Mouse (Mus musculus): ENCODE measurements around the gene A930018P22Rik.

DNA sequence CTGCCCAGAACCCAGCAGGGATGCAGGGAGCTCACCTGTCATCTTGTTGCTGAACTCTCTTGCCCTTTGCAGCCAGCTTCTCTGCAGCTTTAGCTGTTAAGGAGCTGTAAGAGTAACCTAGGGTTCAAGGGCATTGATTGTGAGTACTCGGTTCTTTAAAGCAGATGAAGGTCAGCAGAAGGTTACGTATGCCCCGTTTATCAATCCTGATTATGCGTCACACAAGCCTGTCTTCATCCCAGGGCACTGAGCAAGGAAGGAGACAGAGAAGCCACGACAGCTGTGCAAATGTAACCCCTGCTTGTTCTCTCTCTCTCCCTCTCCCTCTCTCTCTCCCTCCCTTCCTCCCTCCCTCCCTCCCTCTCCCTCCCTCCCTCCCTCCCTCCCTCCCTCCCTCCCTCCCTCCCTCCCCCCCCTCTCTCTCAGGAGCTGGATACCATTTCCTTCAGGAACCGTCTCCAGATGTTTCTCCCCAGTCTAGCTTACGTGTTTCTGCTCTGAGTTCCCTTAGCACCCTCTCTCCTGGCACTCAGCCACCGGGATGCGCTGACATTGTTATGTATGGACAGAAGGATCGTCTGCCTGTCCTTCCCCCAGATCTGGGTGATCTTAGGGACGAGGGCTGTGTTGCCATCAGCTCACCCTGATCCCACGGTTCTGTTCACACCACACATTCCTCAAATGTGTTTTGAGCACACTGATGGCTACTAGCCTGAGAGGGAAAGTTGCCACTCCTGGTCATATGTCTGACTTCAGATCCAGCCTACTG is 10.7 kb downstream of the A930018P22Rik start:
- TF ChIP-seq POLR2A (IDR thresholded peaks at IDR 0.05; ENCODE audit: low read depth, low read length) (no peak), CTCF (IDR thresholded peaks at IDR 0.05; ENCODE audit: borderline replicate concordance, insufficient read depth, low read length) (no peak)

Measured in embryonic fibroblast, embryonic 13.5 days (primary cell).